Mouse (Mus musculus) lung, embryonic 14.5 days (tissue): Measurements from ENCODE around the gene Nrg4. TPM values are rescaled to one million over a fixed set of nuclear protein-coding genes. Genes with fewer than 3 reads are reported as not detected.

Source experiments
- ATAC-seq: fragments of 200-750 bp; cut with Nextera tagmentation; 2 replicates; pipeline ENCODE4 v1.8.0; 2017; ENCODE audit warnings: mild to moderate bottlenecking, moderate TSS enrichment, moderate library complexity; ENCODE audit not compliant: insufficient read depth
- DNase-seq: peaks from one replicate; pipeline ENCODE4 v3.0.0-alpha.2; 2015
- H3K27ac ChIP-seq: fragments of 300-500 bp; sonication (generic); 2 replicates; pipeline ENCODE4 v1.5.1; 2014; ENCODE audit warnings: low read depth, mild to moderate bottlenecking, moderate library complexity
- H3K27me3 ChIP-seq: fragments of 300-500 bp; sonication (generic); 2 replicates; pipeline ENCODE4 v1.6.1; 2014; ENCODE audit warnings: low read length, control low read depth; ENCODE audit not compliant: insufficient read depth
- H3K36me3 ChIP-seq: fragments of 300-500 bp; sonication (generic); 2 replicates; pipeline ENCODE4 v1.6.1; 2014; ENCODE audit warnings: control low read depth; ENCODE audit not compliant: insufficient read depth
- H3K4me1 ChIP-seq: fragments of 300-500 bp; sonication (generic); 2 replicates; pipeline ENCODE4 v1.6.1; 2014; ENCODE audit warnings: antibody characterized with exemption, control low read depth; ENCODE audit not compliant: insufficient read depth
- H3K4me2 ChIP-seq: fragments of 300-500 bp; sonication (generic); 2 replicates; pipeline ENCODE4 v1.6.1; 2014; ENCODE audit warnings: mild to moderate bottlenecking
- H3K4me3 ChIP-seq: fragments of 300-500 bp; sonication (generic); 2 replicates; pipeline ENCODE4 v1.5.1; 2014; ENCODE audit warnings: low read depth, low read length
- H3K9ac ChIP-seq: fragments of 300-500 bp; sonication (generic); 2 replicates; pipeline ENCODE4 v1.6.1; 2014
- H3K9me3 ChIP-seq: fragments of 300-500 bp; sonication (generic); 2 replicates; pipeline ENCODE4 v1.6.1; 2016; ENCODE audit warnings: low read depth, low read length, control low read depth
- CTCF ChIP-seq: IDR thresholded peaks from 2 replicates; pipeline ENCODE4 v1.5.1; 2016; ENCODE audit warnings: antibody characterized with exemption, low read depth
- WGBS: fragments of 180-500 bp; shearing (Covaris S2); extraction: QIAGEN DNeasy Blood & Tissue Kit; methylation state at CpG from one replicate; pipeline ENCODE4 v1.1.7; 2014; 5-methylcytosine and 5-hydroxymethylcytosine counted together
- polyA plus RNA-seq: library from polyadenylated mRNA; unstranded; fragments of >200 nt; fragmentation: Nextera tagmentation; extraction: Ambion mirVana; gene quantifications from 2 replicates; pipeline ENCODE4 v1.2.1, GENCODE M21; 2014

The Nrg4 gene
- polyA plus RNA-seq, 1 experiment from 2014 or later = 1.4 TPM

- Histone ChIP-seq H3K4me2 (no peak overlapping the region), H3K4me1 (no peaks in the 10 kb centered on the region), H3K27me3 (peaks cover 16% of the 10 kb centered on the region), H3K27ac (no peak overlapping the region), H3K9ac (no peak overlapping the region), H3K4me3 (no peak overlapping the region), H3K9me3 (no peaks in the 10 kb centered on the region), H3K36me3 (no peaks in the 10 kb centered on the region)
- no peak for TF ChIP-seq CTCF
- ATAC-seq (no peak), DNase-seq (no peak)
- 32% methylated on average over 5 of the region's 5 CpGs for WGBS
Observed at GRCm38 (mm10) chr9:55332476-55332875, 5.8 kb upstream of the Nrg4 start.

GRCm38 (mm10) chr9:55329401-55329800 is 2.8 kb upstream of the Nrg4 start:
- WGBS = 67% methylated on average over 6 of the region's 6 CpGs
- peaks cover 32% of the 10 kb centered on the region for H3K27me3 ChIP-seq

GRCm38 (mm10) chr9:55328151-55328918 is 1.7 kb upstream of the Nrg4 start:
- peaks cover 33% of the 10 kb centered on the region for H3K27me3 ChIP-seq
- H3K4me3 ChIP-seq = no peak overlapping the region
- no peaks in the 10 kb centered on the region for H3K4me1 ChIP-seq
- DNase-seq (no peak), ATAC-seq (no peak)
- no peak overlapping the region for H3K4me2 ChIP-seq
- H3K9ac ChIP-seq = no peak overlapping the region
- 31% methylated on average over 14 of the region's 14 CpGs for WGBS
- H3K36me3 ChIP-seq = no peaks in the 10 kb centered on the region
- TF ChIP-seq CTCF = no peak
- H3K9me3 ChIP-seq = no peaks in the 10 kb centered on the region
- no peak overlapping the region for H3K27ac ChIP-seq

More at GRCm38 (mm10) chr9:55329401-55329800, 2.8 kb upstream of the Nrg4 start:
- no peak for DNase-seq
- ATAC-seq = no peak
- H3K36me3 ChIP-seq = no peaks in the 10 kb centered on the region
- no peak overlapping the region for H3K9ac ChIP-seq
- H3K9me3 ChIP-seq = no peaks in the 10 kb centered on the region
- no peaks in the 10 kb centered on the region for H3K4me1 ChIP-seq
- no peak for TF ChIP-seq CTCF
- no peak overlapping the region for H3K27ac ChIP-seq
- H3K4me3 ChIP-seq = no peak overlapping the region
- no peak overlapping the region for H3K4me2 ChIP-seq

GRCm38 (mm10) chr9:55327234-55327615 is 581 bp upstream of the Nrg4 start:
- ATAC-seq = peak; percentile 10
- Histone ChIP-seq H3K4me2 (peak overlapping the region; percentile 84), H3K9ac (peak overlapping the region; percentile 60), H3K9me3 (no peaks in the 10 kb centered on the region), H3K4me3 (peak overlapping the region; percentile 64), H3K27me3 (peaks cover 33% of the 10 kb centered on the region), H3K4me1 (no peaks in the 10 kb centered on the region), H3K36me3 (no peaks in the 10 kb centered on the region), H3K27ac (no peak overlapping the region)
- WGBS = under 1% methylated on average over 13 of the region's 13 CpGs
- no peak for TF ChIP-seq CTCF
- DNase-seq = peak; percentile 14

DNA sequence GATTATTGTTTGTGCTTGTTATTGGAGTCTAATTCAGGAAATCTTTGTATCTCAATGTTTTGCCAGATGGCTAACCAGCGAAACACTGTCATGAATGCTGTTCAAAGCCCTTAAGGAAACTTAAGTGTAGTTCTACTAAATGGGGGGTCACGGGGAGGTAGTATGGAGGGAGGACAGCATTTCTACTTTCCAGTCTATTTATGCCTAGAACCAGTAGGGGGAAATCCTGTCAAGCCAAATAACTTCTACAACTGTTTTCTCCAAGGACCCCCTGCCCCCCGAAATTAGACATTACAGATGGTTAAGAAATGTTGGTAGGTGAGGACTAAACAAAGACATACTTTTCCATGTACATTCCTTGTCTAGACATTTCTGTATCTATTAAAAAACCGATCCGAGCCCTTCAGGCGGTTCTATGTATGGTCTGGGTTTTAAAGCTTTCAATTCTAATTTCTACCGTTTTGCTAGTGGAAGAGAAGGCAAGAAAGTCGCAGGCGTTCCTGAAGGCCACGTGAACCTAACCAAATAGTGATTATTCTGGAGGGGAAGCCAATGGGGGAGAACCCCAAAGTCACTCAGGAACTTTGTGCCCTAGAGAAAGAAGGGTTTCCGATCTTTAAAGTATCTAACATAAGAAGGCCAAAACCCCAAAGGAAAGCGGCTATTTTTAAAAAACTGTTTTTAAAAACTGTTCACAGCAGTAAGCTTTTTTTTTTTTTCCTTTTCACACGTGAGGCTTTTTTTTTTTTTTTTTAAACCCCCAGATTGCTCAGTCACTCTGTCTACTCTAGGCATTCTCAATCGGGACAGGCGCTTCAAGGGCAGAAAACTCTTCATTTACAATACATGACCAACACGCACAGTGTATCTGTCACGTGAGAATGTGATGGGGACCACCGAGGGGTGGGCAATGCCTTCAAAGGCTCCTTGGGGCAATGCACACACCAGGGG is 805 bp downstream of the Nrg4 start:
- no peak for ATAC-seq
- peak overlapping the region; percentile 64 for H3K4me3 ChIP-seq
- no peak overlapping the region for H3K27ac ChIP-seq
- H3K27me3 ChIP-seq = peaks cover 33% of the 10 kb centered on the region
- peak overlapping the region; percentile 60 for H3K9ac ChIP-seq
- DNase-seq = peak; percentile 18
- no peak for TF ChIP-seq CTCF
- H3K4me1 ChIP-seq = no peaks in the 10 kb centered on the region
- no peaks in the 10 kb centered on the region for H3K36me3 ChIP-seq
- H3K9me3 ChIP-seq = no peaks in the 10 kb centered on the region
- 17% methylated on average over 18 of the region's 18 CpGs for WGBS
- H3K4me2 ChIP-seq = peak overlapping the region; percentile 84

- Histone ChIP-seq H3K4me2 (no peak overlapping the region), H3K9me3 (no peaks in the 10 kb centered on the region), H3K4me3 (no peak overlapping the region), H3K36me3 (no peaks in the 10 kb centered on the region), H3K4me1 (no peaks in the 10 kb centered on the region), H3K9ac (no peak overlapping the region), H3K27ac (no peak overlapping the region), H3K27me3 (peaks cover 33% of the 10 kb centered on the region)
- DNase-seq (no peak), ATAC-seq (no peak)
- 29% methylated on average over 1 of the region's 1 CpGs for WGBS
- no peak for TF ChIP-seq CTCF
Observed at GRCm38 (mm10) chr9:55325061-55325460, 1.6 kb downstream of the Nrg4 start.

- no peaks in the 10 kb centered on the region for H3K4me1 ChIP-seq
- H3K36me3 ChIP-seq = no peaks in the 10 kb centered on the region
- no peak for DNase-seq
- no peak overlapping the region for H3K4me3 ChIP-seq
- ATAC-seq = no peak
- no peak overlapping the region for H3K27ac ChIP-seq
- H3K4me2 ChIP-seq = no peak overlapping the region
- no peak overlapping the region for H3K9ac ChIP-seq
- 0 out of 2 replicates have a peak, but pooled peaks have one; percentile 11 for TF ChIP-seq CTCF
- no peaks in the 10 kb centered on the region for H3K9me3 ChIP-seq
- peaks cover 33% of the 10 kb centered on the region for H3K27me3 ChIP-seq
- WGBS = 51% methylated on average over 10 of the region's 10 CpGs
Observed at GRCm38 (mm10) chr9:55324516-55324915, 2.1 kb downstream of the Nrg4 start.
